Mouse (Mus musculus) layer of hippocampus, postnatal 25 days (tissue): ENCODE data around the gene Zkscan3. TPM values are rescaled to one million over a fixed set of nuclear protein-coding genes. Genes with fewer than 3 reads are reported as not detected.

Source experiments
- DNase-seq, 2 experiments: peaks; one replicate each; pipeline ENCODE4 v3.0.0; 2022; ENCODE audit warnings: mixed read lengths in 2 of 2, low spot score in 1 of 2; ENCODE audit errors: extremely low spot score in 1 of 2
- total RNA-seq, 2 experiments: library from RNA; stranded (reverse); gene quantifications; 2 replicates each; pipeline ENCODE4 v1.2.3; 2021

Zkscan3 gene
- 10 to 100 TPM; 35.6 to 42.4 TPM for total RNA-seq

DNA sequence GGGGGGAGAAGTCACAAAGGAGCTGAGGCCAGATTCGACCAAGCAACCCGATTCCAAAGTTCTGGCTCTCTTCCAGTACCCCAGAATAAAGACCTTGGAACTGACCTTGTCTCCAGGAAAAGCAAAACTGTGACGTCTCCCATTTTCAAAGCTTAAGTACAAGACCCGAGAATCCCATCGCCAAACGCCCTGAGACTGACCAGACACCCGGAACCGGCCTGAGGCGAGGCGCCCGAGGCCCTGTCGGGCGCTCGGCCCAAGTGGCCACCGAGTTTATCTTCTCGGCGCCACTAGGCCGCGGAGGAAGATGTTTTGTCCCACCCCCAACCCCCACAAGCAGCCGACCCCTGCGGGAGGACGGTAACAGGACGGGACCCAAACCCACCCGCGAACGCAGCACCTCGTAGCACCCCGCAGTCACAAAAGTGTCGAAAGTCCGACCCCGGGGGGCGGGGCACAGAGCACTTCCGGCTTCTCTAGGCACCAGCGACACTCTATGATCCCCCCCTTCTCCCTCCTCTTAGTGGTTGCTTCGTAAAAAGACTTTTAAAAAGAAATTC is at the start of gene Zkscan3:
Gene Zkscan3, minus strand, starts transcription at position 469 of the 560 bp plus-strand sequence.
- DNase-seq = peak; percentile 73 to 86

- DNase-seq = no peak
Observed at GRCm38 (mm10) chr13:21447856-21448614, 45.5 kb upstream of the Zkscan3 start.

GRCm38 (mm10) chr13:21446796-21447195 is 44.2 kb upstream of the Zkscan3 start:
- DNase-seq = no peak

GRCm38 (mm10) chr13:21441207-21441572 is 38.6 kb upstream of the Zkscan3 start:
- no peak for DNase-seq

- DNase-seq = peak; percentile 57 to 59
Observed at GRCm38 (mm10) chr13:21440503-21441206, 38.1 kb upstream of the Zkscan3 start, which contains the start of gene Pgbd1. TSS of gene Pgbd1 (minus strand) at chr13:21441058.

DNA sequence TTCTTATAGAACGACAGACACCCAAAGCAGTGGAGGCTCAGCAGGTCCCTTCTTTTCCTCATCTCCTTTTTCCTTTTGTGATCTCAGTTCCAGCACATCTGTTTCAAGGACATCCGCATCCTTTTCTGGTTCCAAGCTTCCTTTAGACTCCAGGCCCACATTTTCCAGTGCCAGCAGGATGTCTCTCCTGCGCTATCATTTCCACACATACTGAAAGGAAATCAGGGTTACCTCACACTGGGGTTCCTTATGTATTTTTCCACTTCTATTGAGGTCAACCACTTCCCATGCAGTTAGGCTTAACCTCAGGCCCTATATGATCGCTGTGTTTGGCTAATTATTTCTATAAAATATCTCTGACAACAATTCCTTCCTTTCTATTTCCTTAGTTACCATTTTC is 32.9 kb upstream of the Zkscan3 start:
- no peak for DNase-seq

- no peak for DNase-seq
Observed at GRCm38 (mm10) chr13:21427631-21428030, 25.1 kb upstream of the Zkscan3 start.

- DNase-seq = no peak
Observed at GRCm38 (mm10) chr13:21423301-21423700, 20.7 kb upstream of the Zkscan3 start.

GRCm38 (mm10) chr13:21418865-21419264 is 16.3 kb upstream of the Zkscan3 start:
- no peak for DNase-seq

DNA sequence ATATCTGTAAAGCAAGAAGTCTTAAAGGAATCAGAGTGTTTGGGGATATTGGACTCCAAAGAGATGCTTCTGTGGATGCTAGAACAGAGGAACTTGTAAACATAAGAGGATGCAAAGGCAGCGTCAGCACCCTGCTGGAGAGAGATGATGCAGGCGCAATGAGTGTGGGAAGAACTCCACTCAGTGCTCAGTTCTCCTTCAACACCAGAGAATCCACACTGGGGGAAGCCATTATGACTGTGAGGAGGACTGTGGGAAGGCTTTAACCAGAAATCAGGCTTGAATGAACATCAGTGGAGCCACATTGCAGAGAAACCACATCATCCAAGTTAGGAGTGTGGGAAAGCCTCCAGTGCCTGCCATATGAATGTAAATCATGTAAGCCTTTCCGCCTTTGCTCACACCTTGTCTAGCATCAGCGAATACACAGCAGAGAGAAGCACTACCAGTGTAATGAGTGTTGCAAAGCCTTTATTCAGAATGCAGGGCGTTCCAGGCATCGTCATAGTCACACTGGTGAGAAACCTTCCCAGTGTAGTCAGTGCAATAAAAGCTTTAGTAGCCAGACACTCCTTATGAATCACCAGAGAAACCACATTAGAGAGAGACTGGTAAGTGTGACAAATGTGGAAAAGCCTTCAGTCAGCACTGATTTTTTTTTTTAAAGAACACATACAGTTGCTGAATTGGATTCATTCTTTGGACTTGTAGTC is 14.9 kb upstream of the Zkscan3 start:
- no peak for DNase-seq

DNA sequence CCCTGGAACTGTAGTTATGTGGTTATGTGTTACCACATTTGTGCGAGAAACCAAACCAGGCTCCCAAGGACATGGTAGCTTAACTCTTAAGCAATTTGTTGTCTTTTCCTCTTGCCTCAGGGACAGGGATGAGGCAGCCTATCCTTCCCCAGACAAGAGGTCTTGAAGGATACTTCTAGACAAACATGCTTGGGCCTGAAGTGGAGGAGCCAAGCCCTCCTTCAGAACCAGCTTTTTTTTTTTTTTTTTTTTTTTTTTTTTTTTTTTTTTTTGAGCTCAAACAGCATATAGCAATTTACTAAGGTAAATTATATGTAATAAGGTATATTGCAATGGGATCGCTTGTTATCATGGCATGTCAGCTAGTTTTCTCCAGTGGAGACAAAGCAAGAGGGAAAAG is 13.2 kb upstream of the Zkscan3 start:
- DNase-seq = no peak

GRCm38 (mm10) chr13:21415266-21415665 is 12.7 kb upstream of the Zkscan3 start:
- DNase-seq = no peak

DNA sequence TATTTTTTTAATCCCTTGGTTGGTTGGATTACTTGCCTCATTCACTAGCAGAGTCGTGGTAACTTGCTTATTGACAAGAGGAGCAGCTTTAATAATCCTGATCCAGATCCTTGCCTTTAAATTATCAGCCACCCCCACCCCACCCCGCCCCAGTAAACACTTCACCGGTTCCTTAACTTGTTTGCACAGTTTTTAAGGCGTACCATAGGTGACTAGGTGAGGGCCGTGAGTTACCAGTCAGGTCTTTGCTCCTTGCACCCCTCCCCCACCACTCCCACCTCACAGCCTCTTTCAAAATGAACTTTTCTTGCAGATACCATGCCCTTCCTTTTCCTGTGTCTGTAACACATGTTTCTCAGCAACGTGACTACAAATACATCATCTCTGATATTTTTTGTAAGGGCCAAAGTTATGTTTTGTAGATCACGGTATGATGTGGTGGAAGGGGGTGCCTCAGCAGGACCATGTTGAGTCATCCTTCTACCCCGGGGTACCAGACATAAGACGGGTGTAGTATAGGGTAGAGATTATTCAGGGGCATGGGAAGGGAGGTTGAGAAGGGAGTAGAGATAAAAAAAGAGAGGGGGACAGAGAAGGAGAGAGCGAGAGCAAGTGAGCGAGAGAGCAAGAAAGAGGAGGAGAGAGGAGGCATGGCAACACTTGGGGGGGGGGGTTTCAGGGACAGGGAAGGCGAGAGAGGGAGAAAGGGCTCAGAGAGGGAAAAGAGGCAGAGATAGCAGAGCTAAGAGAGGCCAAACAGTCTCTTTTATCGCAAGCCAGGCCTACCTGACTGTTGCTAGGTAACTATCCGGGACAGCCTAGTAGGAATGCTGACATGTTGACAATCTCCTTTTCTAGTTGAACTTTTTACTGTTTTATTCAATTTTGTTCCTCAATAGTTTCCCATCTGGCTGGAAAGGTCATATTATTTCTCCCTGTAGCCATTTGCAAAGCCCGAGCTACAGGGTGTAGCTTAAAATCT is 12.0 kb upstream of the Zkscan3 start:
- no peak for DNase-seq

DNA sequence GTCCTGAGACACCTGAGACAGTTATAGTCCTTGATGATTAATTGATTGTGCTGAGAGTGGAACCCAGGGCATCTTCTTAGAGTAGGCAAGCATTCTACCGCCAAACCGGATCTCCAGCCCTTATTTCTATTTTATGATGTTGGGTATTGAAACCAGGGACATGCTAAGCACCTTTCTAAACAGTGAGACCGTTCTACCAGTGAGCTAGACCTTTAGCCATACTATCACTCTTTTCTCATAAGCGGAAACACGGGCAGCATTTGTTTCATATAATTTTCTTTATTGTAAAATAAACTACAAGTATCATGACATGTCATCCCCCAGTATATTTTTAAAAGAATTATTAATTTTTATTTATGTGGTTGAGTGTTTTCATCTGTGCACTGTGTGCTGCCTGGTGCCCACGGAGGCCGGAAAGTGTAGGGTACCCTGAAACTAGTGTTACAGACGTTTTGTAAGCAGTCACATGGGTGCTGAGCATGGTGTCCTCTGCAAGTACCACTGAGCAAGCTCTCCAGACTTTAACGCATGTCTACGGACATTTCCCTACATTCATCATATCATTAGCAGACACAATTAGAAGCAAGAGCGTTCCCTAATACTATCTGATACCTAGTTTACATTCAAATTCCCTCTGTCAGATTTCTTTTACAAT is 6.4 kb upstream of the Zkscan3 start:
- no peak for DNase-seq

DNA sequence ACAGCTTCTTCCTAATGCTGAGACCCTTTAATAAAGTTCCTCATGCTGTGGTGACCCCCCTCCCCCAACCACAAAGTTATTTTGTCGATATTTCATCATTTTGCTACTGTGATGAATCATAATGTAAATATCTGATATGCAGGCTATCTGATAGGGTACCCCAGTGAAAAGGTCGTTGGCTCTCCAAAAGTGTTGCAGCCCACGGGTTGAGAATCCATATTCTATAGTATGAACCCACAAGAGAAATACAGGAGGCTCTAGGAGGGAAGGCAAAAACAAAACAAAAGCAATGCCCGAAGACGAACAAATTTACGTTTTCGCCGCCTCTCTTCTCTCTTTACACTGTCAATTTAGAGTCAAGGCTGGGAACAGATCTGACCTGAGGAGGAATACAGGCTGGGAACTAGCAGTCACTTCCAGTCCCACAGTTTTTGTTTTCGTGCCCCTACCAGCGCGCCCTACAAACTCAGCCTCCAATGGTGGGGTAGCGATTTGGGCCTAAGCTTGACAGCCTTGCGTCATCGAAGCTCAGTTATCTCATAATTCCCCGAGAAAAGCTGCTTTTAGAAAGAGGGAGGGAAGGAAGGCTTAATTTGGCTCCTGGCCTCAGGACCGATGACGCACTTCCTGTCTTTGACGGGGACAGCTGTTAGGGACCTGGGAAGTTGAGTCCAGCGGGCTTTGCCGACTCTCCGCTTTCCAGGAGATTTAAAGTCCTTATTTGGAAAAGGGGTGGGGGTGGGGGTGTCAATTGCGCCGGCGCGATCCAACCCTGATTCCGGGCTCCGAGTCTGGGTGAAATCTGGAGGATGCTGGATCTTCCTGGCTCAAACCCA is 5.6 kb upstream of the Zkscan3 start:
- peak; percentile 67 to 68 for DNase-seq

DNA sequence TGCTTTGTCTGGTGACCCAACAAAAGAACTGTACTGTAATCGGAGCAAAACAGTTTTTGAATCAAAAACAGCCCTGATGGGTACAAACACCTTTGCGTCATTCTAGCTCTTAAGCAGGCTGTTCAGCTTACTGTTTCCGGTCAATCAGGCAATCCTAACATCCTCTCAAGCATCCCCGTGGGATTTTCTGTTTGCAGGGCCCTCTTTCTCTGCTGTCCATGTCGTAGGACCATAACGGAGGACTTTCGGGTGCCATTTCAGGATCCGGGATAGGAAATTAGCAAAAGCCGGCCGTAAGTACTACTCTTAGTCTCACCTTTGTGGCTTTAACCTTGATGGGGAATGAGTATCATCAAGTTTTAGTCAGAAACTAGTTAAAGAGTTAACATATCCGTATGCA is 4.8 kb upstream of the Zkscan3 start:
- no peak for DNase-seq

GRCm38 (mm10) chr13:21402848-21403247 is 293 bp upstream of the Zkscan3 start:
- DNase-seq = no peak

DNA sequence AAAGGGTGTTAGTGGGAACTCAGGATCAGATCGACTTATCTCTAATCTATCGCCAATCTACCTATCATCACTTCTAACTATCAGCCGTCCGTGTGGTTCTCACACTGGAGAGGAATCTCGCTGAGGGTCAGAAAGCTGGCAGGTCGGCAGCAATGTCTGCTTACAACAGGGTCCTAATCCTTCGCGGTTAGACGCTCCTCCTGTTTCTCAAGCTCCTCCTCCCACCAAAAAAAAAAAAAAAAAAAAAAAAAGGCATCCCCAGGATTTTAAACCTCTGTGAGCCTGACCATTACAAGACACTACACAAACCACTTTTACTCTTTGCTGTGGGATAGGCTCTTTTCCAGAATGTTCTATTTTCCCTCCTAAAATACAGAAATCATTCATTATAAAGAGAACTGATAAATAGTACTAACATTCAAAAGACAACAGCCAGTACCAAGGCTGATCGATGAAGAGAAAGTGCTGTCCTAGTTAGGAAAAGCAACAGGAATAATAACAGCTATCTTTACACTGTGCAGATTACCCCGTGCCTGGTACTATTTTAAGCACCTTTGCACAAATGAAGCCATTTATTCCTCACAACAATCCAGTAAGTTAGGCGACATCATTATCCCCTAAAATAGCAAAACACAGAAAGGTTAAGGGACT is 794 bp downstream of the Zkscan3 start:
- no peak for DNase-seq
